Mouse (Mus musculus): ENCODE data around the gene Il17rc.

Gene Il17rc

DNA sequence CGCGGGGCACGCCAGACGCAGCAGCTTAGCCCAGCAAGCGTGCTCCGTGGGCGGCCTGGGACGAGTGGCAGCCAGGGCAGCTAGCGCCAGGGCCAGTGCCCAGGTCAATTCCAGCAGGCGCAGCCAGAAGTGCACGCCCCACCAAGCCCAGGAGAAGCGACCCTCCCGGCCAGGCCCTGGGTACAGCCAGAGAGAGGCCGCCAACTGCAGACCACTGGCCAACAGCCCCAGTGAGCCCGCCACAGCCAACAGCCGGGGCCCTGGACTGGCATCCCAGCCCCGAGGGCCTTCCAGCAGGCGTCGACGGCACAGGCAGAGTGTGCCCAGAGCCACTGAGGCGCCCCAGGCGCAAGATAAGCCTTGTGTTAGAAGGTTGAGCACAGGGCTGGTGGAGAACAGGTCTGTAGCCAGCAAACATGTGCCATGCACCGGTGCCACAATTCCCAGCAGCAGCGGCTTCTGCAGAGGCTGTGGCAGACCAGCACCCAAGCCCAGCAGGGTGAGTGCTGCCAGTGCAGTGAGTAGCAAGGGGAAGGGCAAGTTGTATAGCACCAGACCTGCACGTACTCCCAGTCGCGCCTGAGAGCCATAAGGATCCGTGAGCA, 23.9 kb downstream of the Il17rc start:
- no peak for DNase-seq (ENCODE audit: low spot score in 2 of 2)

DNA sequence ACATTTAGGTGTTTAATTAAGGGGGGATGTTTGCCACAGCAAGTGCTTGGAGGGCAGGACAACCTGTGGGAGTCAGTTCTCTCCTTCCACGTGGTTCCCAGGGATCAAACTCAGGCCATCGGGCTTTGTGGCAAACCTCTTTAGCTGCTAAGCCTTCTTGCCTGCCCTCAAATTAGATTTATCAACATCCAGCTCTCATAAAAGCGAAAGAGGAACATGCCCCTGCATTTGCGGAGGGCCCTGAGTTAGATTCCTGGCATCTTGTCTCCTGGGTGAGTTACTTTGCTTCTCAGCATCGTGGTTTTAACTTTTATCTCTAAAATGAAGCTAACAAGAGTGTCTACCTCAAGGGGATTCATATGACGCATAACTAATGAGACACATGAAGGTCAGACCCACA, 28.1 kb downstream of the Il17rc start:
- no peak for DNase-seq (ENCODE audit: low spot score in 2 of 2)

DNA sequence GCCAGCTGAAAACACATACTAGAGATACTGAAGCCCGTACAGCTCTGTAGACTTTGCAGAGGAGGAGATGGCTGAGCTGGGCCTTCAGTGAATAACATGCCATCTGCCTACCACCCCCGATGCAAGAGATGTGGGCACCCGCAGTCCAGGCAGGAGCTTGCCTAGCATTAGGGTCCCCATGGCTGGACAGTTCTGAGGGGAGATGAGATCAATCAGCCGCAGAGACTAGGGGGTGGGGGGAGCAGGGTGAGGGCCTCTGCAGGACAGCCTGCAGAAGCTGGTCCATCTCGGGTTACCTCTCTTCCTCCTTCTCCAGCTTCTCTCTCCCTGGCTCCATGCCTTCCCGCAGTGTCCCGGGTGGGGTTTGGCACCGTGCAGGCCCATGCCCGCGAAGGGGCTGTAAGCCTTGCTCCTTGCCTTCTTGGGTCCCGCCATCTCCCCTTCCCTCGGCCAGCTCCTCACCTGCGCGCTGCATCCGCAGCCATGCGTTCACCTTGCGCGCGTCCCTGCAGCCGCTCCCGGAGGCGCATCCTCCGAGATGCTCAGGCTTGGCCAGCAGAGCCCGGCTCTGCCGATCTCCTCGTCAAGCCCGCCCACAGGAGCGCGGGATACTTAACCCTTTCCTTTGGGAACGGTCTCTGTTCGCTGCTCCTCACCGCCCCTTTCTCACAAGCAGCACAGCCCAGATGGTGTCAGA, 30.3 kb downstream of the Il17rc start, which contains the start of gene Prrt3:
Gene Prrt3 (minus strand): TSS at position 544 of the 697 bp plus-strand sequence.
- peak; percentile 81 to 84 for DNase-seq (ENCODE audit: low spot score in 2 of 2)

DNA sequence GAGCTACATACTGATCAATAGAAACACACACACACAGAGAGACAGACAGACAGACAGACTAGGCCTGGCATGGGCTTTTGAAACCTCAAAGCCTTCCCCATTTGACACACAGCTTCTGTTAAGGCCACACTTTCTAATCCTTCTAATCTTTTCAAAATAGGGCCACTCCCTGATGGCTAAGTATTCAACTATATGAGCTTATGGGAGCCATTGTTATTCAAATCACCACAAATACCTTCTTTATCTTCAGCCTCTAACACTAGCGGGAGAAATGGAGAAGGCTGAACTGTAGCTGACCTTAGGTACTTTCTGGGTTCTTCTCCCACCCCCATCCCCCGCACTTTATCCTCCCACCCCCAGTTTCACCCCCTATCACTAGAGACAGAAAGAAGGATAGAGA, 31.6 kb downstream of the Il17rc start:
- no peak for DNase-seq (ENCODE audit: low spot score in 2 of 2)

DNA sequence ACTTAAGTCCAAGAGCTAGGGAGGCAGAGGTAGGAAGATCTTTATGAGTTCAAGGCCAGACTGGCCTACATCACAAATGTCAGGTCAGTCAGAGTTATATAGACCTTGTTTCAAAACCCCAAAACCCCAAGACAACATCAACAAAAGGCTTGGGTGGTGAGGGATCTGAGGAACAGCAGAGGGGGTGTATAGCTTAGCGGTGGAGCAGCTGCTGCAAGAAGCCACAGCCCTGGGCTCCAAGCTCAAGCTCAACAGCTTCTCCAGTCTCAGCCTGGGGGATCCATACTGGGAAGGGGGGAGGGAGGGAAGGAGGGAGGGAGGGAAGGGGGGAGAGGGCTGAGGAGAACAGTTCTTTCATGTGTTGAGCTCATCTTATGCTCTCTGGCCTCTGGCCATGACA, 34.5 kb downstream of the Il17rc start:
- DNase-seq (ENCODE audit: low spot score in 2 of 2), result no peak

DNA sequence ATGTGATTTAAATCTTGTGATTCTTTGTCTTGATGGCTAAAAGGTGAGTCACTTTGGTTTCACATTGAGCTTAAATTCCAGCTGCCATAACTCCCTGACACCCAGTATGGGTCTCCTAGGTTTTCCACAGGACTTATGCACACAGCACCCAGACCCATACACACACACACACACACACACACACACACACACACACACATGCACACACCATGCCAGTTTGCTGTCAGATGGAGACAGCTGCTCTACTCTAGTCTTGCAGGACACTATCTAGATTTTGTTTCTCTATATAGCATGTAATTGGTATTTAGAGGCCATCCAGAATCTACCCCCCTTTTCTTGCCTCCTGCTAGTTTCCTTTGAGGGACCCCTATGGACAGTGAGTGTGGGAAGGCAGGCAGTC, 35.9 kb downstream of the Il17rc start:
- no peak for DNase-seq (ENCODE audit: low spot score in 2 of 2)

DNA sequence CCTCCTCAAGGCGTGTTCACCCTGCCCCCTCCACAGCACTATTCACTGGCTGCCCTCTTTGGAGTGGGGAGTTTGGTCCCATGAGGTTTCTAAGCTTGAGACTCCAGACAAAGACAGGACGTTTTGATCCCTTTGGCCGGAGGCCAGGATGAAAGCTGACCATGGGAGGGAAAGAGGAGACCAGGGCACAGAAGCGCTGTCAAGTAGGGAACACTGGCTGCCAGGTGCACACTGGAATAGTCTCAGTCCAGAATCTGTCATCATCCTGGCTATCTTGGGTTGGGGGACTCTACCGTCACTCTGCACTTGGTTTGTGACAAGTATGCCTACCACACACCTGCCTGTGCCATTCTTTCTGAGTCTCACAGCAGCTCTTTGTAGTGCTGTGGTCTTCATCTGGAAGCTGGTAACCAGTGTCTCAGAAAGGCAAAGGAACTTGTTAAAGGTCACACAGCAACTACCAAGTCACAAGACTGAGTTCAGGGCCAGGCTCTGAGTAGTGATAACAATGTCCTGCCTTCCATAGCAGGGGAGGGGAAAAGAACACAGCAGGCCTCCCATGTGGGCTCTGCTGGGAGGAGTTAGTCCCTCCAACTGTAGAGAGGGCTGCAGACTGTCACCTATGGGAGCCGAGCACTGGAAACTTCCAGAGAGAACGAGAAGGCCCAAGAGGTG, 37.2 kb downstream of the Il17rc start:
- DNase-seq (ENCODE audit: low spot score in 2 of 2), result no peak

DNA sequence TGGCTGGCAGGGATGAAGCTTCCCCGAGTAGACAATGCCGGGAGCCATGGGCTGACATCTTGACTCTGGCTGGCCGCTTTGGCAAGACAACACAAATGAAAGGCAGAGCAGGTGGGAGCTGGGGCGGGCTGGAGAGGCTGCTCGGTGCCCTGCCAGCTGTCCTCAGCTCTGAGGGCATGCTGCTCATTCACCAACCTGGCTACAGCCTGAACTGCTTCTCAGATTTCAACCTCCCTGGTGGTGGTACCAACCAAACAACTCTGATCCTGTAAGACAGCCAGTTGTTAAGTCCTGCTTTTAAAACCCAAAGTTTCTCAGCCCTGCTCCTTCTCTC, 37.7 kb downstream of the Il17rc start:
- DNase-seq (ENCODE audit: low spot score in 2 of 2), result no peak

DNA sequence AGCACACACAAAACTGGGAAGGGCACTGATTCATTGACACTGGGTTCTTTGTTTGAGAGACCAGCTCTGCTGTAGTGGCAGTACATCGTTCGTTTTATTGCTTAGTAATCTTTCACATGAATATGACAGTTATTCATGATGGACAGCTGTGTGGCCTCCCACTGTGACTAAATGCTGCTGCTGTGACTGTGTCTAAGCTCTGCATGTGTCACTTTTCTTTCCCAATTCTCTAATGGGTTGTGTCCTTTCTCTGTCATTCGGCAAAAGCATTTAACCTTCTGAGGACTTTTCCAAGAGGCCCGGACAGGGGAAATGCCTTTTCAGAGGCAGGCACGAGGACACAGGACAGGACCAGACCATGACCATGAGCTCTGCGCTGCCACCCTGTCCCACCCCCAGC, 42.7 kb downstream of the Il17rc start:
- no peak for DNase-seq (ENCODE audit: low spot score in 2 of 2)

DNA sequence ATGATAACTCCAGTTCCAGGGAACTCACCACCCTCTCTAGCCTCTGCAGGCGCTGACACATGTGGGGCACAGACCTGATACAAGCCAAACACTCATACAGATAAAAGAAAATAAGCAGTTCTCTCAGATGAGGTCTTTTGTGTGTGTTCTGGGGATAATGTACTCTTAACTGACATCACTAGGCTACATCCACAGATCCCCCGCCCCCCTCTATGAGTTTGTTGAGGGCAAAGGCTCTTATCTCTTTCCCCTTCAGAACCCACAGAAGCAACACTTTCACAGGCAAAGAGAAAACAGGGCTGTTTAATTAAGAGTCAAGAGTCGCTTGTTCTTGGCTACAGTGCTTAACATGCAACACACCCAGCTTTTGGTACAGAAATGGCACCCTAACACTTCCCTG, 43.4 kb downstream of the Il17rc start:
- no peak for DNase-seq (ENCODE audit: low spot score in 2 of 2)

DNA sequence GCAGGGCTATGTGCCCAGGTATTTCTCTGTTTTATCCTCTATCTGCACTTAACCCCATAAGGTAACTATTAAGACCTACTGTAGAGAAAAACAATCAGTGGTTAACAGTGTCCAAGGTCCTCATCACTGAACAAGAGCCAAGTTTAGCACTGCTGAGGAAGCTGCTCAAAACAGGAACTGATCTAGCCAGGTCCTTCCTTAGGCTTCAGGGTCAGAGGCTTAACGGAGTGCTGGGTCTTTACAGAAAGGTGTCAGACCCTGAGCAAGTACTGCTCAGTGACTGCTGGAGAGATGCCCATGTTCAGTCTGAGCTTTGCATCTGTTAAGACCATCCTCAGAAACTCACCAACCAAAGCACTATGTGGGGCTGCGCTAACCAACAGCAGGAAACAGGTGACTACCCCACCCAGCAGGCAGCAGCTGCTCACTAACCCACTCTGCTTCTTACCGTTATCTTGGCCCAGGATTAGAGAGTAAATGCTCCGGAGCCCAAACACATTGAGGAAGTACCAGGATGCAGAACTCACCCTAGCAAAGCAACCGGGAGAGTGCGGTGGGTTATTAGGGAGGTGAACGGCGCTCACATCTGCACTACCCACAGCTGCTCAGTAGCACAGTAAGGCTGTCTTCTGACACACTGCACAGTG, 46.3 kb downstream of the Il17rc start:
- DNase-seq (ENCODE audit: low spot score in 2 of 2), result no peak

DNA sequence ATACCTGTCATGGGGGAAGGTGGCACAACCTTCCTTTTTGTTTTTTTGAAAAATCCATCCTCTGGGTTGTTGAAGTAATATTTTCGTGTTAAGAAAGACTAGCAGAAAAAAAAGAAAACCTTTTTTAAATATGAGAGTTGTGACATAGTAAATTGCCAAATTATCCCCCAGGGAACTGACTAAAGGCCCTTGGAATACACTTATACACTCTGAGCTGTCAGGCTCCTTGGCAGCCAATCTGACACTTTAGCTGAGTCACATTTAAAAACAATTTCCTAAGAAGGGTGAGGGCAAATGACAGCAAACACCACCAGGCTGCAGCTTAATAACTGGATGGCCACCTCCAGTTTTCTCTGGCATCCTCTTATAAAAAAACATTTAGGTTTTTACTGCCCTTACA, 51.1 kb downstream of the Il17rc start:
- no peak for DNase-seq (ENCODE audit: low spot score in 2 of 2)

DNA sequence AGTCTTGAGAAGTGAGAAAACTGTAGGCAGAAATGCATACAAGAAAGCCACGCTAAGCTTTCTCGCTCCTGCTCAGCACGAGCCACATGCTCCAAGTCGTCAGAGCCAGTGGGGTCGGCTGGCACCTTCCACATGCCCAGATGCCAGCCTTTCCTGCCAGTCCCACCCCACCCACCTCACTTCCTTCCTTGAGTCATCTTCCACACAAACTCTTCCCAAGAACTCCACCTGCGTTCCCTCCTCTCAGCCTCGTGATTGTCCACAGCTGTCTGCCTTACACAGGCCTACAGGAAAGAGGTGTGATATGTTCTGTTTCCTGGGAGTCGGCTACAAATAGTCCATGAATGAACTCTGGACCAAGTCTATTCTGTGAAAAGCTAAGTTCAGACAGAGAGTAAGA, 52.2 kb downstream of the Il17rc start:
- DNase-seq (ENCODE audit: low spot score in 2 of 2), result peak; percentile 28 to 43

DNA sequence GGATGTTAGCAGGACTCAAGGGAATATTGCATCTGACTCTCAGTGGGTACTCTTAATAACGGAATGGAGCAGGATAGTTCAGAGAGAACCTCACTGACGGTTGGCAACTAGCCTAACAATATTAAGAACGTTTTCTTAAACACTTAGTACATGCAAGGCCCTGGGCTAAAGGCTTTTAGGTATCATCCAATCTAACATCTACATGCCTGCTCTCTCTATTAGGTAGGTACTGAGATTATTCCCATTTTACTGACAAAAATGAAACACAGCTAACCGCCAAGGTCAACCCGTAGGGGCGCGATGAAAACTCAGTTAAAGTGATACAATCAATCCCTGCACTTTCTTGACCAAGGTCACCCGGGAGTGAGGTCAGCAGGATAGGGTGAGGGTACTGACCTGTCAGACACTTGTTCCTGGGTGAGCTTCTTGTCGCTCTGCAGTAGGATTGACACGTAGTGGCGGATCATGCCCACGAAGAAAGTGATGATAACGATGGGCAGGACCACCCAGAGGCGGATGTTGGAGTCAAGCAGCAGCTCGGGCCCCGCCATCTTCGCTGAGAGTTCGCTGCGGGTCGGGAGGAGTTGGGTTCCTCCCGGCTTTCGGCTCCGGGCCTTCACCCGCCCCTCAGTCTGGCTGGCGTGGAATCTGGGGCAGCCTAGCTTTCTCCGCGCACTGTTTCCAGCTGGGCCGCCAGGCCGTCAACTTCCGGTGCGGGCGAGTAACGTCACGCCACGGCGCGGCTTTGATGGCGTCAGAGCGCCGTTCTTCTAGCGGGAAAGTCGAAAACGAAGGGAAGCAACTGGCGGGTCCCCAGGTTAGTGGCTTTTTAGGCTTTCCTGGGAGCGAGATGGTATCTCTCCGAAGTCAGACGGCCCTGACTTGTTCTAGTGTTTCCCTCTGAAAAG, 60.0 kb downstream of the Il17rc start, which contains the start of the genes Emc3 and Fancd2:
Gene Emc3 (minus strand): TSS at position 721 of the 908 bp plus-strand sequence.
Gene Fancd2 (plus strand): TSS at position 751 of the 908 bp plus-strand sequence.
- DNase-seq (ENCODE audit: low spot score in 2 of 2), result peak; percentile 94 to 96

DNA sequence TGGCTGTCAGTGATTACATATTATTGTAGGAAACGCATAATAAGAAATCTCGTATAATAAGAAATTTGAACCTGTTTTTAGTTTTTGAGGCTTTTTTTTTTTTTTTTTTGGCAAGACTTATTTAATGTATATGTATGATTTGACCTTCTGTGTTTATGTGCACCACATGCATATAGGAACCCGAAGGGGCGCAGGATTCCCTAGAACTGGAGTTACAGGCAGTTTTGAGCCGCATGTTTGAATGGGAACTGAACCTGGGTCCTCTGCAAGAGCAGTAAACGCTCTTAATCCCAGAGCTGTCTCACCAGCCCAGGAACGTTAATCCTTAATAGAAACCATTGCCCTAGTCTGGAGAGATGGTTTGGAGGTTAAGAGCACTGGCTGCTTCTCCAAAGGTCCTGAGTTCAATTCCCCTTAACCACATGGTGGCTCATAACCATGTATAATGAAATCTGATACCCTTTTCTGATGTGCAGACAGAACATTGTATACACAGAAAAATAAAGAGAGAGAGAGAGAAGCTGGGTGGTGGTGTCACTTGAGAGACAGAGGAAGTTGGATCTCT, 60.7 kb downstream of the Il17rc start:
- no peak for DNase-seq (ENCODE audit: low spot score in 2 of 2)

Measured in frontal cortex, postnatal 36 days (tissue).